Mouse (Mus musculus): ENCODE data around the gene Hnrnpa3.

- TF ChIP-seq CTCF (IDR thresholded peaks at IDR 0.05; ENCODE audit: extremely low read depth, insufficient read length, insufficient replicate concordance, low read depth, low read length) (no peak), POLR2A (IDR thresholded peaks at IDR 0.05; ENCODE audit: low read depth, low read length) (no peak)
Observed at GRCm38 (mm10) chr2:75643950-75644349, 15.1 kb upstream of the Hnrnpa3 start.
